17 mouse cellular contexts compared by ENCODE assay signal in genomic region chr11:50122631-50123081, GRCm38 (mm10). TPM values are rescaled to one million over a fixed set of nuclear protein-coding genes. Genes with fewer than 3 reads are reported as not detected.
DNase-seq lines count a peak whose midpoint lies in the region; ATAC-seq and TF ChIP-seq lines count a peak whose summit lies in the region.
"Had no signal": no experiment of that assay in that cellular context is flagged by ENCODE, and none has a peak within 500 bp of the region (broad histone marks: within the 10 kb centered on the region; RNA-seq: fewer than 3 reads in every experiment).

No protein-coding gene starts in this region.

- H3K4me1 ChIP-seq in intestine, embryonic 16.5 days (ENCODE audit: control insufficient read depth, insufficient read depth, low read length): no peaks in the 10 kb centered on the region
- H3K4me1 ChIP-seq in intestine, postnatal 0 days (replicated peaks; ENCODE audit: control insufficient read depth, insufficient read depth, low read length): no peaks in the 10 kb centered on the region
- H3K4me1 ChIP-seq: embryonic facial prominence, embryonic 15.5 days; kidney, embryonic 15.5 days had no signal

- TF ChIP-seq CTCF in intestine, postnatal 0 days (IDR thresholded peaks at IDR 0.05; ENCODE audit: low read depth): no peak

- WGBS in intestine, embryonic 16.5 days: 91% methylated on average over 8 of the region's 8 CpGs
- WGBS in intestine, postnatal 0 days: 88% methylated on average over 8 of the region's 8 CpGs

- no peak overlapping the region for H3K27ac ChIP-seq in intestine, embryonic 16.5 days (ENCODE audit: low read length)
- H3K27ac ChIP-seq in intestine, postnatal 0 days (ENCODE audit: low read depth, low read length): no peak overlapping the region
- H3K27ac ChIP-seq: embryonic facial prominence, embryonic 15.5 days; kidney, embryonic 15.5 days had no signal

- ATAC-seq in intestine, embryonic 16.5 days: no peak
- ATAC-seq in intestine, postnatal 0 days: no peak
- ATAC-seq: liver, postnatal 0 days had no signal

- intact Hi-C loops in gastrocnemius, postnatal 14 days (cut with DNase I; ENCODE audit: low total_unique reads): no loop called here

- H3K9ac ChIP-seq in intestine, embryonic 16.5 days (ENCODE audit: low read depth, low read length): peak overlapping the region; percentile 1; the same call in 1 of the 2 replicates
- no peak overlapping the region for H3K9ac ChIP-seq in intestine, postnatal 0 days (ENCODE audit: low read depth, low read length)
- H3K9ac ChIP-seq: embryonic facial prominence, embryonic 15.5 days; kidney, embryonic 15.5 days; liver, postnatal 0 days had no signal

- H3K4me3 ChIP-seq in intestine, embryonic 16.5 days (ENCODE audit: low read length): no peak overlapping the region
- H3K4me3 ChIP-seq in intestine, postnatal 0 days (ENCODE audit: low read depth, low read length): no peak overlapping the region
- H3K4me3 ChIP-seq: embryonic facial prominence, embryonic 15.5 days; kidney, embryonic 15.5 days had no signal

- H3K4me2 ChIP-seq in intestine, embryonic 16.5 days (ENCODE audit: low read depth, low read length): no peak overlapping the region
- H3K4me2 ChIP-seq in intestine, postnatal 0 days (replicated peaks; ENCODE audit: low read depth): no peak overlapping the region
- H3K4me2 ChIP-seq: embryonic facial prominence, embryonic 15.5 days; heart, embryonic 11.5 days; kidney, embryonic 15.5 days had no signal

- H3K9me3 ChIP-seq in intestine, embryonic 16.5 days (ENCODE audit: control insufficient read depth, low read length): no peaks in the 10 kb centered on the region
- no peaks in the 10 kb centered on the region for H3K9me3 ChIP-seq in intestine, postnatal 0 days (ENCODE audit: control insufficient read depth)
- H3K9me3 ChIP-seq: embryonic facial prominence, embryonic 15.5 days; kidney, embryonic 15.5 days had no signal

- peak; percentile 75 for DNase-seq in brain, adult 2 months (ENCODE audit: low read depth, low spot score)
- peak; percentile 48 for DNase-seq in cerebellum, adult 11 months
- DNase-seq in cerebellum, postnatal 10 days: peak; percentile 76 to 80
- DNase-seq in kidney, adult 11 months: no peak
- DNase-seq in gastrocnemius, postnatal 14 days: no peak
- no peak for DNase-seq in adrenal gland, adult 2 months
- DNase-seq: B cell, adult 2 months; heart, postnatal 10 days; liver; liver, postnatal 0 days; lung, postnatal 14 days; thymus, postnatal 14 days had no signal

- no peaks in the 10 kb centered on the region for H3K36me3 ChIP-seq in intestine, embryonic 16.5 days (ENCODE audit: control insufficient read depth, insufficient read depth, low read length)
- H3K36me3 ChIP-seq in intestine, postnatal 0 days (ENCODE audit: control insufficient read depth, insufficient read depth): no peaks in the 10 kb centered on the region

- no peaks in the 10 kb centered on the region for H3K27me3 ChIP-seq in intestine, embryonic 16.5 days (replicated peaks; ENCODE audit: control insufficient read depth, insufficient read depth, low read length)
- no peaks in the 10 kb centered on the region for H3K27me3 ChIP-seq in intestine, postnatal 0 days (replicated peaks; ENCODE audit: control insufficient read depth, insufficient read depth, low read length)
- H3K27me3 ChIP-seq: embryonic facial prominence, embryonic 15.5 days; kidney, embryonic 15.5 days had no signal

RNA-seq across cellular contexts. Expression of gene Tbc1d9b, which starts 8.5 kb away (rescaled TPM):
- 29.9 and 32.5 TPM in 2 replicates for polyA plus RNA-seq in intestine, embryonic 16.5 days (2015; fragmentation: Nextera tagmentation; extraction: Ambion mirVana)
- 16.7 and 18.0 TPM in 2 replicates for polyA plus RNA-seq in intestine, postnatal 0 days (2015; fragmentation: Nextera tagmentation; extraction: Ambion mirVana)
- total RNA-seq in gastrocnemius, postnatal 14 days (2021): 10 to 100 TPM; 22.7 to 23.4 TPM
- total RNA-seq in adrenal gland, adult 2 months (2021): 100 to 1,000 TPM; 145 TPM
- polyA plus RNA-seq in adrenal gland, adult 2 months (2012; rRNA removed): 165 and 168 TPM in 2 replicates

RNA-seq across cellular contexts. Expression of gene Mrnip, which starts 51.6 kb away (rescaled TPM):
- 10.3 and 12.4 TPM in 2 replicates for polyA plus RNA-seq in intestine, embryonic 16.5 days (2015; fragmentation: Nextera tagmentation; extraction: Ambion mirVana)
- 6.1 and 7.0 TPM in 2 replicates for polyA plus RNA-seq in intestine, postnatal 0 days (2015; fragmentation: Nextera tagmentation; extraction: Ambion mirVana)
- 1 to 10 TPM; 5.0 to 5.4 TPM for total RNA-seq in gastrocnemius, postnatal 14 days (2021)
- 10 to 100 TPM in 1 of 2 experiments, 1 to 10 TPM in 1; 4.9 to 11.5 TPM for total RNA-seq in adrenal gland, adult 2 months (2021)
- polyA plus RNA-seq in adrenal gland, adult 2 months (2012; rRNA removed): 6.6 and 8.7 TPM in 2 replicates

Comparison
In these comparisons a context has a peak if more than half of its experiments do, and no peak if none do; other contexts are left out.
1. DNase-seq: peak in brain, adult 2 months (single experiment), cerebellum, adult 11 months (single experiment) and cerebellum, postnatal 10 days (2 of 2); none in kidney, adult 11 months (single experiment), gastrocnemius, postnatal 14 days (single experiment) and adrenal gland, adult 2 months (single experiment).